Mouse (Mus musculus) ES-Bruce4 (cell line): ENCODE data around the gene Tshz2.

Experiments
- CTCF ChIP-seq: IDR thresholded peaks from one replicate; pipeline ENCODE4 v1.8.1; 2011; ENCODE audit warnings: low read depth, low read length
- POLR2A ChIP-seq: IDR thresholded peaks from one replicate; pipeline ENCODE4 v1.8.1; 2011; ENCODE audit warnings: low read length; ENCODE audit not compliant: insufficient read depth

DNA sequence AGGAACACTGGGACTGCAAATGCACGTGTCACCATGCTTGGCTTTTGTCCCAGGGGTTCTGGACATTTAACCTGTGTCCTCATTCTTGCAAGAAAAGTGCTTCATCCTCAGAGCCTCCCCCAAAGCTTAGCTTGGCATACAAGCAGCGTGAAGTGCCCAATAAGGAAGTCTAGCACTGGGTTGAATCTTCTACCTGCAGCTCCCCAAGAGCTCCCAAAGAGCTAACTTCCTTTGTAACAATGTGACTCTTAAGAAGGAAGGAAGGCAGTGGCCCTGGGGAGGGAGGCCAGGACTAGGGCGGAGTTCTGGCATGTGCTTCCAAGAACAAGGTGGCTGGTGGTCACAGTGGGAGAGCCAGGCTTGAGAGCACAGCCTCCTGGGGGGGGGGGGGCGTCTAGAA lies 18.1 kb upstream of the Tshz2 start:
- no peak for TF ChIP-seq CTCF
- TF ChIP-seq POLR2A: no peak
